Mouse (Mus musculus) T-helper 1 cell (primary cell): ENCODE results near the gene Lrcol1.

ENCODE experiments used
- in situ Hi-C: fragments of 300-600 bp; cut with MboI, MseI; formaldehyde crosslinking; loops from one replicate; pipeline ENCODE4 v1.15.1; 2025; ENCODE audit warnings: high pct_unique_total_duplicates

Gene Lrcol1

DNA sequence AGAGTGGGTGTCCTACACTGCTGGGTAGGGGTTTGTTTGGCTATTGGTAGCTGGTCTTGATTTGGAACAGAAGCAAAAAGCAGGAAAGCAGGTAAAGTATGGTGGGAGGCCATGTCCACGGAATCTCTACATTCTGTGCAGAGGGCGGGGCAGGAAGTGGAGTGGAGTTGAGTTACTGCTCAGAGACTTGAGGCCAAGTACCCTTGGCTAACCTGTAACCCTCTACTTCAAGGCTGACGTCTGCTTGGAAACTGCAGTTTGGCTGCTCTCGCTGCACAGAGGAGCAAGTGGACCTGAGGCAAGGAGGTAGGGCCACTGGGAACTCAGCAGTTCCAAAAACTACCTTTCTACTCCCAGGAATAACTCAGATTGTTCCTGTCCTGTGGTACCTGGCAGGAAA is at the start of gene Lrcol1:
Gene Lrcol1 (plus strand): TSS at position 207 of the 400 bp plus-strand sequence.
- in situ Hi-C loops, result no loop called here

DNA sequence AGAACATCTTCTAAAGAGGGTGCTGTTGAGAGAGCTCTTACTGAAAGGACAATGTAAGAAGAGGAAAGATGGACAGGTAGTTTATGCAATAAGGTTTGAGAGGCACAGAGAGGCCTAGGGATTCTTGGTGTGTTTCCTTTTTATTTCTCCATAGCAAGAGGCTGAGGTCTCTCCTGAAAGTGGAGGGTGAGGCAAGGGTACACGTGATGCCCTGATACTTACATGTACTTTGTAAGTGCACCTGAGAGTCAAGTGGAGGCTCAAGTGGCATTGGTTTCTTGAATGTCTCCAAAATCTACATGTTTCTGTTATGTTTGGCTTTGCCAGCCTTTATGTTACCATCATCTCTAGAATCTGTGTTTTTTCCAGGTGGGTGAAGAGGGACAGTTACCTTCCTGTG is 47.9 kb upstream of the Lrcol1 start:
- in situ Hi-C loops, result no loop called here

DNA sequence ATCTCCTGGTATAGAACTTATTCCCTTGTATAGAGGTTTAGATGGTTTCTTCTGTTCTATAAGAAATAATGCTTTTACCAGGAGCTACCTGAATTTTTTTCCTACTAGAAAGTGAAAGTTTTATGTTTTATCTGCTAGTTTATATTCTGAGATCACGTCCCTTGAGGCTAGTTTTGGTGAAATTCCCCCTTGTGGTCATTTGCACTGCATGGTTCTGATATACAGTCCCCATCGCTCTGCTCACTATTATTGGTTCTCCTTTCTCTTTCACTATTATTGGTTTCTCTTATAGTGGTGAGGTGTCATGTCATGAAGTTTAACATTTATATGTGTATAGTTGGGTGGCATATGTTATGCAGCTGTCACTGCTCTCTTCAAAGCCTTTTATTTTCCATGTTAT is 43.9 kb upstream of the Lrcol1 start:
- in situ Hi-C loops, result no loop called here

DNA sequence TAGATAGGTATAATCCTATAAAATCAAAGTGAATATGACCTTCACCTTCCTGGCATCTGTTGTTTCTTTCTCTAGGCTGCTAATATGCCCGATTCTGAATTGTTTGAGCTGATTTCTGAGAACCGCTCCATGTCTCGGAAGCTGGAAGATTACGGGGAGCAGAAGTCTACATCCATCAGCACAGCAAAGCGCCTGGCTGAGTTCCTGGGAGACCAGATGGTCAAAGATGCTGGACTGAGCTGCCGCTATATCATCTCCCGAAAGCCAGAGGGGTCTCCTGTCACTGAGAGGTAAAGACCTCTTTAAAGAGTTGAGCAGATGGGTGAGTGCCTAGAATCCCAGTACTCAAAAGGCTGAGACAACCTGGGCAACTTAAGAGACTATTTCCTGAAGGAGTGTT is 35.7 kb upstream of the Lrcol1 start:
- in situ Hi-C loops, result no loop called here

DNA sequence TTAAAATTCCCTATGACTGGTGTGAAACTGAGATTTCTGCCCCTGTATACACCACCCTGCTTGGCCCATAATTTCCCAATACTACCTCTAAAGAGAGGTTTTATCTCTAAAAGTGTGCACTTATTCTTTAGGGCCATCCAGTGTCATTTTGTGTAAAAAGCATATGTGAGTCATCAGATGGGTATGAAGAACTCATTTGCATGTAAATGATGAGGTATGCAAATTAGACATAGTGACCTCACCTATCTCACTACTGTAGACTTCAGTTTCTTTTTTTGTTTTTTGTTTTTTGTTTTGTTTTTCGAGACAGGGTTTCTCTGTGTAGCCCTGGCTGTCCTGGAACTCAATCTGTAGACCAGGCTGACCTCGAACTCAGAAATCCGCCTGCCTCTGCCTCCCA is 31.4 kb upstream of the Lrcol1 start:
- in situ Hi-C loops, result no loop called here

DNA sequence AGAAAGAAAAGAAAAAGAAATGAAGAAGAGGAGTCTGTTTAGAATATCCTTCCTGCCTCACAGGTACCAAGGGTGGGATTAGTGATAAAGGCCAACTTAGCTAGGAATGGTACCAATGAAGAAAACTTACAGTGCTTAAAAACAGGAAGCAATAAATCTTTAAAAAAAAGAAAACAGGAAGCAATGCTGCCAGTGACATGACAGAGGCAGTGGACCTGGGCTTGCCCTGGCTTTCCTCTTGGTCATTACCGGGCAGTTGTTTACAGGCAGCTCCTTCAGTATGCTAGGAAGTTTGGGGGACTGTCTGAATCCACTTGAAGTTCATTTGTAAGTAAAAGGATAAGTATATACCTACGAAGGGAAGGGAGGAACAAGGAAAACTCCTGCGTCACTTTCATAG is 14.0 kb upstream of the Lrcol1 start:
- in situ Hi-C loops, result no loop called here

DNA sequence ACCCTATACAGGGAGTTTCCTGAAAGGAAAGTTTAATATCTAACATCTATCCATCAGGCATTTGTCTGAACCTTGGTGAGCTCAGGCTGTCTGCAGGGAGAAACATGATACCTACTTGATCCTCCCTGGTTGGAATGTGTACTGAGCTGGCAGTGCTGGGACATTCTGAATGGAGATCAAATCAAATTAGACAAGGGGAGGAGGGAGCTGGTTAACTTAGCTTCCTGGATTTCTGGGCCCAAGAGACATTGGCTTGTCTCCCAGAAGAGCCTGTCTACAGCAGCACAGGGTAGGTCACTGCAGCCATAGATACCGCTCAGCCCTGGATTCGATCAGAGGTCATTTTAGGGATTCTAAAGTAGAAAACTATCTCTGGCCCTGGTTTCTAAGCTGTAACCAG is 5.7 kb upstream of the Lrcol1 start:
- in situ Hi-C loops, result no loop called here

DNA sequence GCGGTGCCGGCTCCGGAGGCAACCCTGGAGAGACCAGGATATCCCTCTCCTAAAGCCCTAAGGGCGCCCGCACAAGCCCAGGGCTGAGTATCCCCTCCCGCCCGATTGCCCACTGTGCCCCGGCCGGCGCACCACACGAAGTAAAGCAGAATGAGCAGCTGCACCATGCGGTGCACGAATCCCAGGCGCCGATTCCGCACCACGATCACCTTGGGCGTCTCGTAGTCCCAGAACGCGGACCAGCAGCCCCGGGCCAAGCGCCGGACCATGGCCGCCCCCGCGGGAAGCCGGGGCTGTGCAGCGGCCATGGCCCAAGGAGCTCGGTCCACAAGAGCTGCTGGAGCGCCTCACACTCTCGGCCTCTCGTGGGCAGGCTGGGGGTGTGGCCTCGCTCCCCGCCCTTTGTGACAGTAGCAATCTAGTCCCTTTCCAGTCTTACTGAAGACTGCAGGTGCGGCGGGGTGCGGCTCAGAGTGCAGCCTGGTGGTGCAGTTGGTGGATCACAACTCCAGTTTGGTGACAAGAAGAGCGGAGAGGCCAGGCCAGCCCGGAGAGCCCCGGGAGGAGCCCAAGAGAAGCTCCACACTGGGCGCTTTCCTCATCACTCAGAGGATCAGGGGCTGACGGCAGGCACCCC is 1.8 kb upstream of the Lrcol1 start, which contains the start of gene P2rx2:
Gene P2rx2 (minus strand): TSS at position 565 of the 637 bp plus-strand sequence.
- in situ Hi-C loops, result no loop called here

DNA sequence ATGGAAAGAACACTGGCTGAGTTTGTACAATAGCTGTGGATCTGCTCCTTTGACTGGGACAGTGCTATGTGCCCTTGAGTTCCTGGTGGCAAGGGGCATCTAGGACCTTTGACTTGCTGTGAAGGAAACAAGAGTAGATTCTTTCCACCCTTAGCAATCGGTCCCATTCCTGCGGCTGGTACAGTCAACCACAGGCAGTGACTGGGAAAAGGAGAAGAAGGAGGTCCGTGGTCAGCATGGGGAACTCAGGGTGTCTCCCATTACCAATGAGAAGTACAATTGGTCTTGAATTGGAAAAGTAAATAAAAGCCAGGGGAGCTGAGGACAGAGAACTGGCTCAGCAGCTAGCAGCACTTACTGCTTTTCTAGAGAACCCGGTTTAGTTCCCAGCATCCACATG is 1.0 kb downstream of the Lrcol1 start:
- in situ Hi-C loops, result no loop called here

DNA sequence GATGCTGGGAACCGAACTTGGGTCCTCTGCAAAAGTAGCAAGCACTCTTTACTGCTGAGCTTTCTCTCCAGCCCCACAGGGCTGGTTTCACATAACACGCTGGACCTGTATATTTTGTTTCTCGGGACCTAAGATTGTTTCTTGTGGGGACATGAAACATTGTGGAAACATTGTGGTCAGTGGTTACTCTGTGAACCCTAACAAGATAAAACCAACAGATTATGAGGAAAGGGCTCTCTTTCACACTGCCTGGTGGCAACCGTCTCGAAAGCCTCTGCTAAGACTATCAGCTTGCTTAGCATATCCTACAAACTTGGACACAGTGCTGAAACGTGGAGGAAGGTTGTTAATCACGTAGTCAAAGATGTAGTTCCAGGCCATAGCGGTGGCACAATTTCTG is 2.5 kb downstream of the Lrcol1 start:
- in situ Hi-C loops, result no loop called here

DNA sequence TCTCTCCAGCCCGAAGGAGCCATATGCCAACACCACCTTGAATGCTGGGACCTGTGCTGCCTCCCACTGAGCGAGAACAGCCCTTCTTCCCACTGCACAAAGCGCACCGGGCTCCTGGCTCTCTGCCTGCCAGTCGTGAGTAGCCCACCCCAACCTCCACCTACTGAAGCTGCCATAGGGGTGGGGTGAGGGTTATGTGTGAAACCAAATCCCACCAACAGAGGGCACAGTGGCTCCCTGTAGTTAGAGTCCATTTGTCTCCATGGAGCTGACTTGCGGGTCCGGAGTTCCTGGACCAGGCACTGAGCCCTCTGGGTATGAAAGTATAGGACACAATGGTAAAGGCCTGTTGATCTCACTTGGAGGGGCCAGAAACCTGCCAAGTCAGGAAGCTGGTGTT is 10.2 kb downstream of the Lrcol1 start:
- in situ Hi-C loops, result loop anchor here (5.0 kb wide), 2 partner anchors 78 to 283 kb away; no protein-coding TSS in a partner anchor

DNA sequence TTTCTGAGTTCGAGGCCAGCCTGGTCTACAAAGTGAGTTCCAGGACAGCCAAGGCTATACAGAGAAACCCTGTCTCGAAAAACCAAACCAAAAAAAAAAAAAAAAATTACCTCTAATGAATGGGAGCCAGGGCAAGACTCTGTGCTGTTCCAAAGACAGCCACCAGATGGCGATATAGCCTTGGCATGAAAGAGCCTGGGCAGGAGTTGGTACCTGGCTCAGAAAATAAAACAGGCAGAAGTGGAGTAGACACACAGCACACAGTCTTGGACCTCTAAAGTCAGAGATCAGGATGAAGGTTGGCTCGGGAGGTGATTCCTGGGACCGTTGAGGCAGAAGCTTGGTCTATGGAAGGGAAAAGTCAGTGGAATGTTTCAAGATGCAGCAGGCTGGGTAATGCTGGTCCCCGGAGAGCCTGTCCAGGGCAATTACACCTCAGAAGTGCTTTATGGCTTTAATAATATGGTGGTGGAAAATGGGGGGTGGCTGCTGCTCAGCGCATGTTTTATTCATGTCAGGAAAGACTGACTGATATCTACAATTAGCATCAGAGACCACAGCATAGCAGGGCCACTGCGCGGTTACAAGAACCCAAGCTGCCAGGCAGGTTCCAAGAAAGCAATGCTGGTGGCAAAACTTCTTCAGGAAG is 13.1 kb downstream of the Lrcol1 start:
- in situ Hi-C loops, result loop anchor here (5.0 kb wide), 2 partner anchors 75 to 280 kb away; no protein-coding TSS in a partner anchor

DNA sequence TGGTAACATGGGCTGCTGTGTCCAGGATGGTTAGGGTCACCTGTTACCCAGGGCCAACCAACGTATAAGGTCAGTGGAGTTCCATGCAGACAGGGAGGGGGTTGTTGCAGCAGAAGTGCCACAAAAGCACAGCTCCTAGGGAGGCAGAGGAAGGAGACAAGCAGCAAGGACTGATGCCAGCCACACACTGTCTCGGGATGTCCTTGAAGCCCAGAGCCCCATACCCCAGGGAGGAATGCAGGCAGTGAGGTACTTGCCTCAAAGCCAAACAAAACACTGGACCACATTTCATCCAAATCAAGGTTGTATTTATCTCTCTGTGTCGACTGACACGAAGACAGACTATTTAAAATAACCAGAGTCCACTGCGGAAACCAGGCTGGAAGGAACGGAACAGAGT is 16.9 kb downstream of the Lrcol1 start:
- in situ Hi-C loops, result no loop called here

DNA sequence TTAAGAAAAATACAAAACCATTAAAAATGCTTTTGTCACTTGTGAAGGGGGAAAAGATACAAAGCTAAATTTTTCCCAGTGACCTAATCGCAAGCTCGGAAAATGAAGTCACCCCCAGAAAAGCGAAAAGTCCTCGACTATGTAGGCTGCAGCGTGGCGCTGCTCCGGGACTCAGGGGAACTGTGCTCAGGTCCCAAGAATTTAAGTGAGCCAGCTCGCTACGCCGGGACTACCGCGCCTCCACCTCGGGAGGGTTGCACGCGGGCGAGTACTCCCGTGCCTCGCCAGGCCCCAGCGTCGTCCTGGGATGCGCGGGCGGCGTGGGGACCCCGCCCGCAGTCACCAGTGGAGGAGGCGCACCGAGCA is 18.3 kb downstream of the Lrcol1 start:
- in situ Hi-C loops, result no loop called here

DNA sequence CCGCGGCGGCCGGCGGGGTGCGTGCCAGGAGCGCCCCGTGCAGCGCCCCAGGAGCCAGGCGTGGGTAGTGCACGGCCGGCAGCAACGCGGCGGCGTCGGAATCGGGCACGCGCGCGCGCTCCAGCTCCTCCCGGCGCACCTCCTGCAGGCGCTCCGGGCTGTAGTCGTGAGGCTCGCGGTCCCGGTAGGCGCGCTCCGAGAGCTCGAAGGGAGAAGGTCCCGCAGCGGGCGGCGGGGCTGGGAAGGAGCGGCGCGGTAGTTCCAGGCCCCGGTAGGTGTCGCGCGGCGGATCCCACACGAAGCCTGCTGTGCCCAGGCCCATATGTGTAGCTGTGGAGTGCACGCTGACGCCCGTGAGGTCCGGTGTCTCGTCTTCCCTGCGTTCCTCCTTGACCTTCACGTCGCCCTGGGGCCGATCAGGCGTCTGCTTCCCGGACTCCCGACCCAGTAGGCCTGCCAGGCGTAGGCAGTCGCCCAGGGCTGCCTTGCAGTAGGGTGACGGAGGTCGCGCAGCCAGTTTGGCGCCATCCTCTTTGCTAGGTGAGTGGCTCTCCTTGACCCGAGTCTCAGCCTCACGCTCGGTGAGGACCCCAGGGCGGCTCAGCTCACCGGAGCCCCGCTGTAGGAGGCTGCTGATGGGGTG is 18.8 kb downstream of the Lrcol1 start:
- in situ Hi-C loops, result no loop called here

DNA sequence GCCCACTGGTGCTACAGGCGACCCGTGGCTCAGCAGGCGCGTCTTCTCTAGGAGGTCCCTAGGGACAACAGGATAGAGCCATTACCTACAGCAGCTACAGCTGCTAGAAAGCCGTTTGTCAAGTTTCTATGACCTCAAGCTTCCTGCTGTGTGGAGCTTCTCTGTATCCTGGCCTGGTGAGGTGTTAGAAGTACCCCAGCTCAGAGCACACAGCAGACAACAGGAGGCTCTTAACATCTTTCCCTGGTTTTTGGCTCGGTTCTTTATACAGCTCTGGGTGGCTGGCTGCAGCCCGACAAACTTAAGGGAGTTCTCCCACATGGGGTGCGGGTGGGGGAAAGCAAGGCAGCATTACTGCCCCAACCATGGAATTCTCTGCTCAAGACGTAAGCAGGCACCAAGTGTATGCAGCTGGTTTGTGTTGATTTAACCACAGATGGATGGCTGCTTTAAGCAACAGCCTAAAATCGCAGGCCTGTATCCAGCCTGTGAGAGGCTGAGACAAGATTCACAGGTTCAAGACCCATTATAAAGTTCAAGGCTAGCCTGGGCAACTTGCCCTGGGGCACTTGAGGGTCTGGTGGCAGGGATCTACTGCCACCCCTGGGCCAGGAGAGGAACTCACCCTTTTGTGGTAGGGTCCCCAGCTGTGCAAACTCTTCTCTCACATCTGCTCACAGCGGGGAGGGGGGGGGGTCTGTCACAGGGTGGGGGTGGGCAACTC is 19.5 kb downstream of the Lrcol1 start:
- in situ Hi-C loops, result no loop called here

DNA sequence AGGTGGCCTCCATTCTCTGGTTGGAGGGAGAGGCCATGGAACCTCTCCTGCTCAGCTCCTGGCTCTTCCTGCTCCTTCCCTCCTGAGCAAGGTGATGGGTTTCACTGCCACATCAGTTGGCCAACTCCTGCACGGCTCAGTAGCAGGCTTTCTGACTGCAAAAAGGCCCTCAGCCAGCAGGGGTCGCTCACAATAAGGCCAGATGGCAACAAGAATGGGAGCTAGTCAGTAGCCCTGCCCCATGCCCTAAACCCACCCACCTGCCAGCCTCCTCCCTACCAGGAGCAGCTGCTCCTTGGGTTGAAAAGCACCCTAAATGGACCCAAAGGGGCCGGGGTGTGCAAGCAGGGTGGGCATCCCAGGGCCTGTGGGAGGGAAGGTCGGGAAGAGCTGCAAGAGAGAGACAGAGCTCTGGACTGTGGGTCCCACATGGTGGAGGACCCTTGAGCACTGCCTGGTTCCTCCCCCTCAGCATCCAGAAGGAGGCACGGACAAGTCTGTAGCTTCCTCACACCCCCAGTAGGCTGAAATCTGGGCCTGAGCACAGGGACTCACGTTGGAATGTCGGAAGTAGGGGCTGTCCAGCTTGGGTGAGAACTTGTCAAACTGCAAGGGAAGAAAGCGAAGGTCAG is 32.4 kb downstream of the Lrcol1 start:
- in situ Hi-C loops, result no loop called here

DNA sequence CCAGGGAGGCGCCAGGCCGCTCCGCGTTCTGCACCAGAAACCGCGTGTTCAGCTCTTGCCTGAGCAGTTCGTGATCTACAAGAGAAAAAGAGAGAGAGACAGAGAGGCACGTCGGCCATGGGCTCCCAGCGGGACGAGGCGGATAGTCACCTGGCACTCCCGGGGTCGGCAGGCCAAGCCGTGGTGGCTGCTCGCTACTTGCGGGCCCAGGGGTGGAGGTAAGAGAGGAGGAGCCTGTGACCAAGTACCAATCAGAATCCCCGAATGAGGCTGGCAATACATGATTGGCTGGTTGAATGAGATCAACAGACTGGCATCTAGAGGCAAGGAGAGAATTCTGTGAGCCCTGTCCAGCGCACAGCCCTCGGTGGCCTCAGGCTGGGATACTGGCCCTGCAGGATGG is 33.7 kb downstream of the Lrcol1 start:
- in situ Hi-C loops, result no loop called here

DNA sequence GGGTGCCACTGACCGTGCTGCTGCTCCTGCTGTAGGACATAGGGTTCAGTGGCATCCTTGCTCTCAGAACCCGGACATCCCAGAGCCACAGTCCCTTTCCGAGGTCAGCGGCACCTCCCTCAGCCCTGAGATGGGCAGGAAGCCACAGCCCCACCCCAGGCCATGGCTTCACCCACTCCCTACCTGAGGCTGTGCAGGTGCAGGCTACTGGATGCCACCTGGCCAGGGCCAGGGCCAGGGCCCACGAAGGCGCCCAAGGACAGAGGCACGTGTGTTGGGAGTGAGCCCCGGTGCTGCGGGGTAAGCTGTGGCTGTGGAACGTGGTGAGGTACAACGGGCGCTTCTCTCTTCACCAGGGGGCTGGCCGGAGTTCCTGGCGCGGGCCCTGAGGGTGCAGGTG is 34.6 kb downstream of the Lrcol1 start:
- in situ Hi-C loops, result no loop called here

DNA sequence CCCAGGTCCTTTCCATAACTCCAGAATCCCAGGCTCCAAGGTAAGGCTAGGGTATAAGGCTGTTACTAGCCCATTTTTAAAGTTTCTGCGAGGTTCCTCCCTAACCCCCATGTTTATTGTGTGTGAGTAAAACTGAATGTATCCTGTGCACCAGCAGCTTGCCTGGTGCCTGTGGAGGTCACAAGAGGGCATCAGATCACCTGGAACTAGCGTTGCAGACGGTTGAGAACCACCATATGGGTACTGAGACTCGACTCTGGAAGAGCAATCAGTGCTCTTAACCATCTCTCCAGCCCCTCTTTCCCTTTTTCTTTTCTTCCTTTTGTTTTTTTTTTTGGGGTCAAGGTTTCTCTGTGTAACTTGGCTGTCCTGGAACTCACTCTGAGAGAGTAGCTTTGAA is 35.3 kb downstream of the Lrcol1 start:
- in situ Hi-C loops, result no loop called here

DNA sequence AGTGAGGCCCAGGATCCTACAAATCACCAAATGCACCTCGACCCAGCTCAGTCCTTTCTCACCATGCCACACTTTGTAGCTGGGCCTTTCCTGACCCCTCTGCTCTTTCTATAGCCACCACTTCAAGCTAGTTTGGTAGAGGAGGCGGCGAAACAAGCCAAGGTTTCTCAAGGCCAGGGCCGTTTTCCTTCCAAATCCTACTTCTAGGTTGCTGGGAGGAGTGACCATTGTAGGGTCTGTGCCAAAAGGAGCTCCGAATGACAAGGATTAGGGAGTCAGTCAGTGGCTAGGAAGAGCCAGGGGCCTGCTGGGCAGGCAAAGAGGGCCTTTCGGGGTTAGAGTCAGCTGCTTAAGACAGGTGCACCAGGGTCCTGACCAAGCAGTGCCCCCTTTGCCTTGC is 40.0 kb downstream of the Lrcol1 start:
- in situ Hi-C loops, result no loop called here

DNA sequence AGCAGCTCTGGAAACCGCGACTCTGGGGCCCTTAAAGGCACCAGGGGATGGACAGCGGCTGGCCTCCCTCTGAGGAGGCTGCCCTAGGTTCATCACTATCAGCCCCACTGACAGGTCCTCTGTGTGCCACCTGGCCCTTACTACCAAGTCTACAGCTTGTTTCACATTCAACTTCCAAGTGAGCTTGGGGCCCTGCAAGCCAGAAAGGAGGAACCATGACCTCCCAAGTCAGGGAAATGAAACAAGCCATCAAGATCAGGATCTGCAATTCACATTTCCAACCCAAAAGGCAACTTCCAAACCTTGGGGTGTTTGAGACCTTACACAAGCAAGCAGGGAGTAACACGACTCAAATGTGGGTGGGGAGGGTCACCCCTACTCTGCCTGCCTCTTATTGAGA is 40.7 kb downstream of the Lrcol1 start:
- in situ Hi-C loops, result no loop called here
